In genomic region chr1:72960241-72960653, GRCm38 (mm10) we compare ENCODE assay signal across 23 mouse cellular contexts. TPM values are rescaled to one million over a fixed set of nuclear protein-coding genes. Genes with fewer than 3 reads are reported as not detected.
DNase-seq lines count a peak whose midpoint lies in the region; ATAC-seq and TF ChIP-seq lines count a peak whose summit lies in the region.
"Had no signal": no experiment of that assay in that cellular context is flagged by ENCODE, and none has a peak within 500 bp of the region (broad histone marks: within the 10 kb centered on the region; RNA-seq: fewer than 3 reads in every experiment).

No protein-coding gene starts in this region.

- 0 out of 2 replicates have a peak overlapping the region, but pooled peaks have one; percentile 34 for H3K9ac ChIP-seq in heart, embryonic 11.5 days (ENCODE audit: low read depth, low read length)
- no peak overlapping the region for H3K9ac ChIP-seq in lung, embryonic 16.5 days (ENCODE audit: low read length)
- H3K9ac ChIP-seq in intestine, postnatal 0 days (ENCODE audit: low read depth, low read length) = no peak overlapping the region
- H3K9ac ChIP-seq: hindbrain, embryonic 14.5 days; liver, embryonic 12.5 days; neural tube, embryonic 15.5 days had no signal

- TF ChIP-seq POLR2A in brain, embryonic 14.5 days (IDR thresholded peaks at IDR 0.05; ENCODE audit: borderline replicate concordance, extremely low read depth, insufficient read depth, insufficient read length, poor library complexity, severe bottlenecking) = no peak

- WGBS in heart, embryonic 11.5 days (ENCODE audit: insufficient replicate concordance) = 21% methylated on average over 4 of the region's 4 CpGs
- 25% methylated on average over 4 of the region's 4 CpGs for WGBS in lung, embryonic 16.5 days
- 22% methylated on average over 4 of the region's 4 CpGs for WGBS in intestine, postnatal 0 days

- peaks cover 22% of the 10 kb centered on the region for H3K4me1 ChIP-seq in heart, embryonic 11.5 days (ENCODE audit: control insufficient read depth, insufficient read depth, low read length)
- peaks cover 12% of the 10 kb centered on the region for H3K4me1 ChIP-seq in lung, embryonic 16.5 days (replicated peaks; ENCODE audit: control insufficient read depth, insufficient read depth, low read length)
- H3K4me1 ChIP-seq in intestine, postnatal 0 days (replicated peaks; ENCODE audit: control insufficient read depth, insufficient read depth, low read length) = no peaks in the 10 kb centered on the region

- H3K27me3 ChIP-seq in heart, embryonic 11.5 days (ENCODE audit: control insufficient read depth, insufficient read depth, low read length) = no peaks in the 10 kb centered on the region
- no peaks in the 10 kb centered on the region for H3K27me3 ChIP-seq in lung, embryonic 16.5 days (ENCODE audit: control insufficient read depth, insufficient read depth, low read depth, low read length)
- no peaks in the 10 kb centered on the region for H3K27me3 ChIP-seq in intestine, postnatal 0 days (replicated peaks; ENCODE audit: control insufficient read depth, insufficient read depth, low read length)
- H3K27me3 ChIP-seq: neural tube, embryonic 15.5 days had no signal

- H3K4me3 ChIP-seq in heart, embryonic 11.5 days (ENCODE audit: low read depth, low read length) = no peak overlapping the region
- no peak overlapping the region for H3K4me3 ChIP-seq in lung, embryonic 16.5 days (ENCODE audit: low read length)
- H3K4me3 ChIP-seq in intestine, postnatal 0 days (ENCODE audit: low read depth, low read length) = no peak overlapping the region
- H3K4me3 ChIP-seq: erythroblast, embryonic 14.5 days; liver, embryonic 12.5 days; neural tube, embryonic 15.5 days had no signal

- no peak overlapping the region for H3K4me2 ChIP-seq in heart, embryonic 11.5 days
- no peak overlapping the region for H3K4me2 ChIP-seq in lung, embryonic 16.5 days (ENCODE audit: low read depth, low read length)
- no peak overlapping the region for H3K4me2 ChIP-seq in intestine, postnatal 0 days (replicated peaks; ENCODE audit: low read depth)
- H3K4me2 ChIP-seq: hindbrain, embryonic 14.5 days; liver, embryonic 12.5 days; neural tube, embryonic 15.5 days had no signal

- peak overlapping the region; percentile 29; the same call in 1 of the 2 replicates for H3K27ac ChIP-seq in heart, embryonic 11.5 days (ENCODE audit: low read depth, low read length)
- peak overlapping the region; percentile 14 for H3K27ac ChIP-seq in lung, embryonic 16.5 days (ENCODE audit: low read length)
- H3K27ac ChIP-seq in intestine, postnatal 0 days (ENCODE audit: low read depth, low read length) = no peak overlapping the region
- H3K27ac ChIP-seq: hindbrain, embryonic 14.5 days; liver, embryonic 12.5 days; neural tube, embryonic 15.5 days had no signal

- ATAC-seq in heart, embryonic 11.5 days (replicated peaks; ENCODE audit: insufficient number of reproducible peaks, low FRiP score, low TSS enrichment) = no peak
- ATAC-seq in lung, embryonic 16.5 days (ENCODE audit: low read depth) = no peak
- peak; percentile 49; the same call in 1 of the 2 replicates for ATAC-seq in intestine, postnatal 0 days
- ATAC-seq: forebrain, embryonic 16.5 days; liver, embryonic 12.5 days; lung, postnatal 0 days had no signal

- H3K36me3 ChIP-seq in heart, embryonic 11.5 days (ENCODE audit: control insufficient read depth, insufficient read depth, low read length) = no peaks in the 10 kb centered on the region
- H3K36me3 ChIP-seq in lung, embryonic 16.5 days (ENCODE audit: control insufficient read depth, insufficient read depth, low read length) = no peaks in the 10 kb centered on the region
- no peaks in the 10 kb centered on the region for H3K36me3 ChIP-seq in intestine, postnatal 0 days (ENCODE audit: control insufficient read depth, insufficient read depth)
- H3K36me3 ChIP-seq: liver, embryonic 12.5 days; neural tube, embryonic 15.5 days had no signal

- no peak for DNase-seq in heart, adult 18-20 months
- DNase-seq in lung, postnatal 14 days = no peak
- DNase-seq in brain, embryonic 14.5 days (ENCODE audit: low read depth) = peak; percentile 17
- DNase-seq in thymus, postnatal 36 days = no peak
- DNase-seq in yolk sac, embryonic 10.5 days (ENCODE audit: low spot score) = no peak
- DNase-seq: adrenal gland, postnatal 10 days; cerebellum, adult 11-12 months; kidney, adult 18-20 months; kidney, postnatal 25 days; right cerebral cortex, postnatal 25 days; thymus, postnatal 14 days had no signal

- H3K9me3 ChIP-seq in heart, embryonic 11.5 days (replicated peaks; ENCODE audit: control insufficient read depth, low read length) = no peaks in the 10 kb centered on the region
- no peaks in the 10 kb centered on the region for H3K9me3 ChIP-seq in lung, embryonic 16.5 days (ENCODE audit: control insufficient read depth, low read length)
- no peaks in the 10 kb centered on the region for H3K9me3 ChIP-seq in intestine, postnatal 0 days (ENCODE audit: control insufficient read depth)
- H3K9me3 ChIP-seq: liver, embryonic 12.5 days; neural tube, embryonic 15.5 days had no signal

- no peak for TF ChIP-seq CTCF in brain, embryonic 14.5 days (IDR thresholded peaks at IDR 0.05; ENCODE audit: borderline replicate concordance, extremely low read depth, insufficient read depth, insufficient read length)
- no peak for TF ChIP-seq CTCF in intestine, postnatal 0 days (IDR thresholded peaks at IDR 0.05; ENCODE audit: low read depth)

RNA-seq across cellular contexts. Expression of gene Tnp1, which starts 55.5 kb away (rescaled TPM):
- not detected in 2 replicates for polyA plus RNA-seq in heart, embryonic 11.5 days (2014; fragmentation: Nextera tagmentation; extraction: Ambion mirVana)
- total RNA-seq in heart, adult 18-20 months (2021) = not detected
- polyA plus RNA-seq in lung, embryonic 16.5 days (2015; fragmentation: Nextera tagmentation; extraction: Ambion mirVana) = not detected in 2 replicates
- polyA plus RNA-seq in brain, embryonic 14.5 days (2012; rRNA removed) = not detected in 2 replicates
- not detected in 2 replicates for polyA plus RNA-seq in intestine, postnatal 0 days (2015; fragmentation: Nextera tagmentation; extraction: Ambion mirVana)
- total RNA-seq: adrenal gland, postnatal 10 days; left cerebral cortex, adult 8-10 months; MEL had no signal
- polyA plus RNA-seq: erythroblast, embryonic 14.5 days; forebrain, embryonic 16.5 days; hindbrain, embryonic 14.5 days; limb, embryonic 11.5 days; liver, embryonic 12.5 days; lung, postnatal 0 days; neural tube, embryonic 15.5 days had no signal
